Mouse (Mus musculus) B cell, adult 2 months (primary cell): ENCODE data around the gene Gm11938.

Experiments used
- DNase-seq, 2 experiments: peaks; one replicate each; pipeline ENCODE4 v3.0.0; 2022

Gene Gm11938

DNA sequence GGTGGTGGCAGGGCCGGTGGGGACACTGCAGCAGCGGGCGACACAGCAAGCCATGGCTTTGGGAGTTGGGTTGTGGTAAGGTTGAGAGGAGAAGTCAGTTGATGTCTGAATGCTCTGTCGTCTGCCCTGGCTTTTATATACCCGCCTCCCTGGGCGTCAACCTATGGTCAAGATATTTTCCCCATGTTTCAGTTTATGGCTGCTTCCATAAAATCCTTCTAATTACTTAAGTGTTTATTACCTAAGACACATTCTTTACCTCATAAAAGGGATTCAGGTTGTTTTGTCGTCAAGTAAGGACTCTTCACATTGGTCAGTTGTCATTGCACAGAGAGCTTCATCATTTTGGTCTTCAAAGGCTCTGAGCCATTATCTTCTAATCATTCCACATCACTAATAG, 36.6 kb downstream of the Gm11938 start, which contains the start of gene Krtap3-1:
Krtap3-1 (minus strand) TSS at position 101 of the 400 bp plus-strand sequence.
- no peak for DNase-seq

DNA sequence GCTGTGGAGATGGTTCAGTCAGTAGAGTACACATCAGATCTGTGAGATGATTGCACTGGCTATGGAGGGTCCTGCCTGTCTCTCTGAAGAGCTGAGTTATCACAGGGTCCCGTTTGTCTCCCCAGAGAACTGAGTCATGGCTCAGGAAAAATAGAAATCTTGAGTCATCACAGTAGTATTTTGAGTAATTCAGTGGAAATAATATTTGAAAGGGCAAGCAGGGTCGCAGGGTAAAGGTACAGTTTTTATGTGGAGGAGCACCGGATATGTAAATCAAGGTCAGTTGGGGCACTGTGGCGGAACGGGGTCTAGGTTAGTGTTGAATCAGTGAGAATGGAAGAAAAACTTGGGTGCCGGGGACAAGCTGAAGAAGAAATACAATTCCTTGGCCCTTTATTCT, 40.5 kb downstream of the Gm11938 start:
- DNase-seq: no peak

DNA sequence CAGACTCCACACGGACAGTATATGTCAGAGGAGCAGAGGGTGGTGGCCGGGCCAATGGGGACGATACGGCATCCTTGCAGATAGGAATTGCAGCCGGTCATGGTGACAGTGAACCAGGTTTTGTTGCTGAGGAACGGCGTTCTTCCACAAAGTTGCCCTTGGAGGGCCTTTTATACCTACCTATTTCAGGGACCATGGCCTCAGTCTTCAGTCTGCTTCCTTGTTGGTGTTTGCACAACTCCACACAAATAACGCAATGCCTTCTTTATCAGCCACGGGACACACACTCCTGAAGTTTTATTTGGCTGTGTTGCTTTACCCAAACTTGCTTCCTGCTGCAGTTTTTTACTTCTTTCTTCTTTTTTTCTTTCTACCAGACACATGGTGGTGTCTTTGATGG, 43.7 kb downstream of the Gm11938 start, which contains the start of gene Gm11939:
Gm11939 (minus strand) TSS at position 101 of the 400 bp plus-strand sequence.
- no peak for DNase-seq

DNA sequence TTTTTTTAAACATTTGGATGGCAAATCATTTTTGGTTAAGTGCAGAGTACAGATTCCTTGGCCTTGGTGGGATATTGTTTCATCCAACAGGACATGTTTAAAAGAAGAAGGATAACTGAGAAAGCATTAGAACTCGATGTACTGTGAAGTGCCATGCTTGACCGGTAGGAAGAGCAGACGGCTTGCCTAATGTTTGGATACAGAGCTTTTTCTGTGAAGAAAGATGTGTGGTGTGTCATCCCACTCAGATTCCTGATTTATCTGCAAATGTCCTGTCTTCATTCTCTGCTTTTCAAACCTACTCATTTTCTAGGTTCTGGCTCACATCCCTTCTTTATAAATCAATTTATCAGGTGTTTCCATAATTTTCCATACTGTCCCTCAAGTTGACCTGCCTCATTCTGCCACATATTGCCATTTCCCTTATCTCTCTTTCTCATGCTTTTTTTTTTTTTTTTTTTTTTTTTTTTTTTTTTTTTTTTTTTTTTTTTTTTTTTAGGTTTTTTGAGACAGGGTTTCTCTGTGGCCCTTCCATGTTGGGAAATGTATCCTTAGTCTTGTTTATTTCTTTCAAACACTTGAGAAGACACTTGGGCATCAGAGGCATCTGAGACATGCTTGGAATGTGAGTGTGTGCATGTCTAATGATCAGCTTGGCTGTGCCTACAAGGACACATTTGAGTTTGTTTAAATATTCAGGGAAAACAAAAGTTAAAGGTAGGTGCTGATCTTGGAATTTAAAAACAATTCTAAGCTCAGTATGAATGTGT, 44.9 kb downstream of the Gm11938 start:
- DNase-seq: no peak

DNA sequence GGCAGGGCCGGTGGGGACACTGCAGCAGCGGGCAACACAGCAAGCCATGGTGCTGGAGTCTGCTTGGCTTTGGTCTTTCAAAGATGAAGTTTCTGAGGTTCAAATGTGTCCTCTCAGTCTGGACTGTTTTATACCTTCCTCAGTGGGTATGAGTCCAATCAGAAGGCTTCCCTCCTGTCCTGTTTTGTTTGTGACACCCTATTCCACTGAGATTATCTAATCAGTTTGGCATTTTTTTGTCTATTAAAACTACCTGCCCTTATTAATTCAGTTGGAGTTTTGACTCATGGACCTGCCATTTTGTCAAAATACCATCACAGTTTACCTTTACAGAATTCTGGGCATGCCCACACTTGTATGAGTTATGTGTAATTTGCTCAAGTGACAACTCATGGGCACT, 46.4 kb downstream of the Gm11938 start, which contains the start of gene Krtap3-2:
Krtap3-2 (minus strand) TSS at position 101 of the 400 bp plus-strand sequence.
- no peak for DNase-seq

DNA sequence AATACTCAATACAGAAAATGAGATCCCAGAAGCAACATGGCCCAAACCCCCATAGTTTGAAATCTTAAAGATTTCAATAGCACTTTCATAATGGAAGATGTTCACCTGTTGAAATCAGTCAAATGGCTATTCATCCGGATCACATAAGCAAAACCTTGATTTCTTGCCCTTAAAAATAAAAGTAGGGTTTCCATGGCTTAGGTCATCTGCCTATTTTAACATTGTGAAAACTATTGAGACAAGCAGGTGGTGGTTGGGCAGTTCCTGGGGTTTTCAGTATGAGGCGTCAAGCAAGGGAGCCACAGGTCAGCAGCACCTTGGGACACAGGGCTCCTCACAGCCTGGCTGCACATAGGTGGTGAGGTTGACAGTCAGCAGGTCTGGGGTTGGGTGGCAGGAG, 46.9 kb downstream of the Gm11938 start:
- no peak for DNase-seq
